Mouse (Mus musculus): ENCODE measurements around the gene Ick.
"Not testable (repeated sequence)": the region's sequence is repeated elsewhere in the genome, so short reads cannot be mapped to it uniquely, and the experiment has no call there.

The Ick gene

GRCm38 (mm10) chr9:78108796-78109239 lies at the start of gene Ick, which contains the start of gene Fbxo9:
Gene Ick, plus strand, starts transcription at chr9:78109192.
Gene Fbxo9, minus strand, starts transcription at chr9:78109065.
- DNase-seq (ENCODE audit: low read depth) = peak; percentile 83

DNA sequence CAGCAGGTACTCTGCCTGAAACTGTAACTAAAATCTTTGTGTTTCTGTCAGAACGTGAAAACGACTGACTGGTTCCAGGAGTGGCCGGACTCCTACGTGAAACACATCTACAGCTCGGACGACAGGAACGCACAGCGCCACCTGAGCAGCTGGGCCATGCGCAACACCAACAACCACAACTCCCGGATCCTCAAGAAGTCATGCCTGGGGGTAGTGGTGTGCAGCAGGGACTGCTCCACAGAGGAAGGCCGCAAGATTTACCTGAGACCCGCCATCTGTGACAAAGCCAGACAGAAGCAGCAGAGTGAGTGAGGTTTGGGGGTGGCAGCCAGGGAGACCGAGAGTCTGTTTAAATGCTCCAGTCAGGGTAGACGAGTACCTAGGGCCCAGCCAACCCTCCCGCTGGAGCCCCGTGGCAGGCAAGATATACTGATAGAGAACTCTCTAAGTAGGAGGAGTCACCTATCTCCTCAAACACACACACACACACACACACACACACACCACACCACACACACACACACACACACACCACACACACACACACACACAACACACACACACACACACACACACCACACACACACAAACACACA lies 49.4 kb upstream of the Ick start:
- no peak for DNase-seq (ENCODE audit: low read depth)

DNA sequence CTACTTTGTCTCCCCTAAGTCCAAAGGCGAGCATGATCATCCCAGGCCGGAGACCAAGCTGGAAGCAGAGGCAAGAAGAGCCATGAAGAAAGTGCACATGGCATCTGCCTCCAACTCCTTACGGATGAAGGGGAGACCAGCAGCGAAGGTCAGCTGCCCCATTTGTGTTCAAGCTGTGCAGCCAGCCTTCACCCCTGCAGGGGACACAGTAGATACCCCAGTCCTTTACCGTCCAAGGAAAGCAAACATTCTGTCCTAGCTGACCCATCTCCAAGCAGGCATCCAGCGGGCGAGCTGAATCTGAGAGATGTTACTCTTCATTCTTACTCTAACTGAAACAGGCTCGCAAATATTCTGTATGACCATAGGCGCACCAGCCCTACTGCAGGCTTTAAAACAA lies 46.6 kb upstream of the Ick start:
- DNase-seq (ENCODE audit: low read depth) = no peak

DNA sequence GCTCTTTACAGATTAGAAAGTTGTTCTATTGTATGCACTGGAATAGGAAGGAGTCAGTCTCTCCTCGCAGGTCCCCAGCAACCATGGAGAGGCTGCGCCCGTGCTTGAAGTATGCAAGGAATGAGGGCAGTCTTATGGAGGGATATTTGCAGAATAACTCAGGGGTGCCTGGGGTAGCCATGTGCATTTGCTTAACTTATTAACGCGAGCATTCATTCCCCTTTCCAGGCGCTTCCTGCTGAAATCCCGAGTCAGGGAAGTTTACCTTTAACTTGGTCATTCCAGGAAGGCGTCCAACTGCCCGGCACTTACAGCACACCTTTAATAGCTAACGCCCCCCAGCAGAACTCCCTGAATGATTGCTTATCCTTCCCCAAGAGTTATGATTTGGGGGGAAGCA lies 44.9 kb upstream of the Ick start:
- no peak for DNase-seq (ENCODE audit: low read depth)

GRCm38 (mm10) chr9:78070496-78070895 lies 38.5 kb upstream of the Ick start:
- no peak for DNase-seq (ENCODE audit: low read depth)

DNA sequence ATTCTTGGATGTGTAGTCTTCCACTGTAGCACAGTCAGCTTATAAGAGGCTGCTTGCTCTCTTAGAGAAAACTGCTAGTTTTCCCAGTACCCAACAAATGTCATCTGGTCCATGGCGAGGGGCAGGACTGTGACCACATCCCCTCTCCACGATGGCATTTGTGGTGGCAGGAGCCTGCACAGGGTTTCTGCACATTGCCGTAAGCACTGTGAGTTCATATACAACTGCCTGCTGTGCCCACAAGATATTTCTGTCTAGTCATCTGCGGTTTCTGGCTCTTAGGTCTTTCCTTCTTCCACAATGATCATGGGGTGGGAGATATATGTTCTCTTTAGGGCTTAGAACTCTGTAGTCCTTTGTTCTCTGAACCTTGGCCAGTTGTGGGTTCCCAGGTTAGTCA lies 37.4 kb upstream of the Ick start:
- no peak for DNase-seq (ENCODE audit: low read depth)

GRCm38 (mm10) chr9:78073291-78073690 lies 35.7 kb upstream of the Ick start:
- not testable (repeated sequence) for DNase-seq (ENCODE audit: low read depth)

- DNase-seq (ENCODE audit: low read depth) = no peak
Observed at GRCm38 (mm10) chr9:78073713-78074340, 35.2 kb upstream of the Ick start.

- DNase-seq (ENCODE audit: low read depth) = no peak
Observed at GRCm38 (mm10) chr9:78075256-78075655, 33.7 kb upstream of the Ick start.

DNA sequence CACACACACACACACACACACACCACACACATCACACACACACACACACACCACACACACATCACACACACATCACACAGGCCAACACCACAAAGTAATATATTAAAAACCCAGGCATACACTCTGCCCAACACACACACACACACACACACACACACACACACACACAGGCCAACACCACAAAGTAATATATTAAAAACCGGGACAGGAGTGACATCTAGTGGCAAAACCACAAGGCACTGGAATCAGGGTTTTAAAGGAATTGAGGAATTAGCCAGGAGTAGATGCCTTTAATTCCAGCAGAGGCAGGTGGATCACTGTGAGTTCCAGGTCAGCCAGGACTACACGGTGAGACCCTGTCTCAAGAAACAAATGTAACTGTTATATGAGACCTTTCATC lies 30.8 kb upstream of the Ick start:
- DNase-seq (ENCODE audit: low read depth) = no peak

DNA sequence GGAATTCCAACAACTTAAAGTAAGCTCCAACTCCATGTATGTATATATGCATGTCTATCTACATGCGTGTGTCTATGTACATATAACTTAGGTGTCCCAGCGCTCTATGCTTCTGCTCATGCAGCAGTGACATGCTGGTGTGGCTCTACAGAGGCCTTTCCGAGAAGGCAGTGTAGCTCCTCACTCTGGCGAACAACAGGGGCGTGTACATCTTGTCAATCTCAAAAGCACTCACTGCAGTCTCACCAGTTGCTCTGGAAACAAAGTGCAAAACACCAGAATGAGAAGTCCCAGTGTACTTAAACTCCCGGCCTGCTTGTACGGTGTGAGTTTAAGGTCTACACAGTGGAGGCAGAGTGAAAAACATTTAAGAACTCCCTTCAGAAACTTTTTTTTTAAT lies 27.2 kb upstream of the Ick start:
- DNase-seq (ENCODE audit: low read depth) = no peak

DNA sequence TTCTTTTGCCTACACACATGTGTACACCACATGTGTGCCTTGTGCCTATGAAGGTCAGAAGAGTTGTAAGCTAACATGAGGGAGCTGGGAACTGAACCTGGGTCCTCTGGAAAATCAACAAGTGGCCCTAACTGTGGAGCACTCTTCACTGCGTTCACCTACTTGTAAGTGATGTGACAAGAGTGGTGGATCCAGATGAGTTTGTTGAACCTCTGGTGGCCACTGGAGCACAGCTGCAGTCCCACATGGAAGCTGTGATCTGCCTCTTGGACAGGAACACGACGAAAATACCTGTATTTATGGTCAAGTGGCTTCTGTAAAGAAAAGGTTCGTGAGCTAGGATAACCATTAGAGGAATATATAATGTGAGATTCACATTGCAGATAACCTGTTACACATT lies 24.7 kb upstream of the Ick start:
- DNase-seq (ENCODE audit: low read depth) = no peak

GRCm38 (mm10) chr9:78085722-78086287 lies 23.2 kb upstream of the Ick start:
- no peak for DNase-seq (ENCODE audit: low read depth)

DNA sequence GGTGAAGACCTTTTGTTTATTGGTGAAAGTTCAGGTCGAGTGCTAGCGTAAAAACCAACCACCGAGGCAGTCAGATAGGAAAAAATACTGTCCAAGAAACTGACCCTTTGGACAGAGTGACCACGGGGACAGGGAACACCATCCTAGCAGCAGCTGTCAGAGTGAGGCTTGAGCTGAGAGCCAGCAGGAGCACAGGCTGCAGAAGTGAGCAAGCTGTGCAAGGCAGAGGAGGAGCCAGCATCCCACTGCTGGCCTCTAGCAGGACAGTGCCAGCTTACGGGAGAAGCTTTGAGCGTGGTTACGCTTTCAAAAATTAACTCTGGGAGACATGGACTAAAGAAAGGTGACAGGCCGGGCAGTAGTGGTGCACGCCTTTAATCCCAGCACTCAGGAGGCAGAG lies 21.2 kb upstream of the Ick start:
- DNase-seq (ENCODE audit: low read depth) = no peak

- no peak for DNase-seq (ENCODE audit: low read depth)
Observed at GRCm38 (mm10) chr9:78088521-78088920, 20.5 kb upstream of the Ick start.

- no peak for DNase-seq (ENCODE audit: low read depth)
Observed at GRCm38 (mm10) chr9:78088971-78089370, 20.0 kb upstream of the Ick start.

DNA sequence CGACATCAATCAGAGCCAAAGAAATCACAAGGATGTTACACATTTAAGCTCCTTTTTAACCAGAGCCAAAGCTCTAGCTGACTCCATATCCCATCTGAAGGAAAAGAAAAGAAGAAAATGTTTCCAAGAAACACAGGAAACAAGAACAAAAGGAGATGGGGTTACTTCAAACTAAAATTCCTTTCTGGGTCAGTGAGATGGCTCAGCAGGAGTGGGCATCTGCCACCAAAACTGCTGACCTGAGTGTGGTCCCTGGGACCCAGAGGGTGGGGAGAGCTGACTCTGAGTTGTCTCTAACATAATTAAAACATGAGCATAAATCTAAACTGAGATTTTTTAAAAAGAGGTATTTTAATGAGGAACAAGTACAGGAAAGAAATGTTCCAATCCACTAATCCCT lies 19.1 kb upstream of the Ick start:
- DNase-seq (ENCODE audit: low read depth) = no peak

DNA sequence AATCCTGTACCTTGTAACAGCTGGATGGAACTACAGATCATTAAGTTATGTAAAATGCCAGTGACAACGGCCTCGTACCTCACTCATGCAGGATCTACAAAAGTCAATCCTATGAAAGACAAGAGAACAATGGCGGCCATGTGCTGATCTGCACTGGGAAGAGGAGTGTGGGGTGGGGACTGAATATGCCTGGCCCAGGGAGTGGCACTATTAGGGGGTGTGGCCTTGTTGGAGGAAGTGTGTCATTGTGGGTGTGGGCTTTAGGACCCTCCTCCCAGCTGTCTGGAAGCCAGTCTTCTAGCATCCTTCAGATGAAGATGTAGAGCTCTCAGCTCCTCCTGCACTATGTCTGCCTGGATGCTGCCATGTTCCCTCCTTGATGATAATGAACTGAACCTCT lies 18.4 kb upstream of the Ick start:
- no peak for DNase-seq (ENCODE audit: low read depth)

- no peak for DNase-seq (ENCODE audit: low read depth)
Observed at GRCm38 (mm10) chr9:78095686-78096085, 13.3 kb upstream of the Ick start.

GRCm38 (mm10) chr9:78096376-78096775 lies 12.6 kb upstream of the Ick start:
- no peak for DNase-seq (ENCODE audit: low read depth)

GRCm38 (mm10) chr9:78100956-78101355 lies 8.0 kb upstream of the Ick start:
- DNase-seq (ENCODE audit: low read depth) = no peak

DNA sequence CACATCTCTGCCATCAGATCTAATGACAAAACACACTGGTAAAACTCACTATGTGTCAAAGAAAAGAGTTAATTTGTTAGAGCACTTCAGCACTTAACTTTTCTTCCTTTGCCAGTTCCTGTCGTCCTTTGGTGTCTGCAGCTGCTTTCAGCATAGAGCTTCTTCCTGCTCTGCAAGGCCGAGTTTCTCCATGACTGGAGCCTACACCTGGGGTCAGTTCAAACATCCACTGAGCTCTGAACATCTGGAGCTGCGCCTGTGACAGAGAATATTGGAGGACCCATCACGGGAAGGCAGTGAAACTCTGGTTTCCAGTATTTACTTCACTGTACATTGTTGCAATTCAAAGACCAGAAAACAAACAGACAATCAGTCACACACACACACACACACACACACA lies 7.6 kb upstream of the Ick start:
- DNase-seq (ENCODE audit: low read depth) = no peak

DNA sequence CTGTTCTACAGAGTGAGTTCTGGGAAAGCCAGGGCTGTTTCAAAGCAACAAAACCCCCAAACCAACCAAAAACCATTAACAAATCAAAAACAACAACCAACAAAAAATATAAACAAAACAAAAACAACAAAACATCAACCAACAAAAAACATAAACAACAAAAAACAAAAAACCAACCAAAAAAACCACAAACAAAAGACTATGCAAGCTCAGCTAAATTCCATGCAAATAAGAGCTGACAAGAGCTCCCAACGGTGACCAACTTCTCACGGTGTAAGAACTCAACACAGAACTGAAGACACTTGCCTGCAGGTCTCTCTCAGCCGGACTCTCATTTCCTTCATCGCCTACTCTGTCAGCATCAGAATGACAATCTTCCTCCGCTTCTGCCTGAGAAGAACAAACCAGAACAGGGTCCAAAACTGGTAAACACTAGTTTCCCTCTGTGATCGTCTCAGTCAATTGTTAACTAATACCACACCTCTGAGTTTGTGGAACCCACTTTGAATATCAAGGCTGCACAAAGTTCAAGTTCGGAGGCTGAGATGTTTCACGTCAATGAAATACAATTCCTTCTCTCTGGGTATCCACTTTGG lies 4.9 kb upstream of the Ick start:
- no peak for DNase-seq (ENCODE audit: low read depth)
